Mouse (Mus musculus): ENCODE data around the gene Peak1.
"Not testable (repeated sequence)": the region's sequence is repeated elsewhere in the genome, so short reads cannot be mapped to it uniquely, and the experiment has no call there.

- not testable (repeated sequence) for TF ChIP-seq POLR2A (IDR thresholded peaks at IDR 0.05; ENCODE audit: low read depth, low read length); CTCF (IDR thresholded peaks at IDR 0.05; ENCODE audit: extremely low read depth, insufficient read depth, insufficient read length, insufficient replicate concordance)
These were observed 19.5 kb upstream of the Peak1 start for GRCm38 (mm10) chr9:56437300-56437892.
